Mouse (Mus musculus) layer of hippocampus, adult 2 months (tissue): ENCODE results near the gene Plpp1. TPM values are rescaled to one million over a fixed set of nuclear protein-coding genes. Genes with fewer than 3 reads are reported as not detected.

Experiments
- DNase-seq, 2 experiments: peaks; one replicate each; pipeline ENCODE4 v3.0.0; 2022; ENCODE audit warnings: low spot score in 2 of 2
- H3K27ac ChIP-seq: fragments of 200-600 bp; 2 replicates; pipeline ENCODE4 v1.8.1; 2022
- H3K4me3 ChIP-seq: fragments of 200-600 bp; 2 replicates; pipeline ENCODE4 v1.8.1; 2022; ENCODE audit warnings: mild to moderate bottlenecking
- CTCF ChIP-seq: fragments of 200-600 bp; conservative IDR thresholded peaks from 2 replicates; pipeline ENCODE4 v1.8.1; 2022; ENCODE audit warnings: antibody characterized with exemption, mild to moderate bottlenecking, moderate library complexity
- total RNA-seq, 2 experiments: library from RNA; stranded (reverse); gene quantifications; 2 replicates each; pipeline ENCODE4 v1.2.3; 2021

Gene Plpp1
- total RNA-seq, 2 experiments from 2014 or later = 30.4 to 30.8 TPM

- H3K4me3 ChIP-seq = no peak overlapping the region
- no peak for TF ChIP-seq CTCF
- no peak for DNase-seq
- H3K27ac ChIP-seq = no peak overlapping the region
These were observed 34.5 kb downstream of the Plpp1 start for GRCm38 (mm10) chr13:112835113-112835512.

- no peak overlapping the region for H3K4me3 ChIP-seq
- TF ChIP-seq CTCF = no peak
- no peak overlapping the region for H3K27ac ChIP-seq
- DNase-seq = no peak
These were observed 36.4 kb downstream of the Plpp1 start for GRCm38 (mm10) chr13:112836951-112837350.

GRCm38 (mm10) chr13:112837621-112838155, 37.1 kb downstream of the Plpp1 start:
- H3K4me3 ChIP-seq = no peak overlapping the region
- H3K27ac ChIP-seq = no peak overlapping the region
- no peak for TF ChIP-seq CTCF
- DNase-seq = no peak

- no peak for TF ChIP-seq CTCF
- H3K4me3 ChIP-seq = no peak overlapping the region
- no peak for DNase-seq
- no peak overlapping the region for H3K27ac ChIP-seq
These were observed 38.1 kb downstream of the Plpp1 start for GRCm38 (mm10) chr13:112838562-112839232.

- H3K4me3 ChIP-seq = no peak overlapping the region
- peak overlapping the region; percentile 83 for H3K27ac ChIP-seq
- DNase-seq = peak in 1 of 2 experiments; percentile 28
- no peak for TF ChIP-seq CTCF
These were observed 39.9 kb downstream of the Plpp1 start for GRCm38 (mm10) chr13:112840241-112841087.

- DNase-seq = no peak
- Histone ChIP-seq H3K27ac (no peak overlapping the region), H3K4me3 (no peak overlapping the region)
- TF ChIP-seq CTCF = no peak
These were observed 45.3 kb downstream of the Plpp1 start for GRCm38 (mm10) chr13:112845931-112846330.

GRCm38 (mm10) chr13:112853710-112854316, 53.2 kb downstream of the Plpp1 start:
- no peak for DNase-seq
- TF ChIP-seq CTCF = no peak
- Histone ChIP-seq H3K4me3 (no peak overlapping the region), H3K27ac (no peak overlapping the region)

- no peak overlapping the region for H3K4me3 ChIP-seq
- no peak for DNase-seq
- peak; percentile 39 for TF ChIP-seq CTCF
- H3K27ac ChIP-seq = no peak overlapping the region
These were observed 53.8 kb downstream of the Plpp1 start for GRCm38 (mm10) chr13:112854402-112854801.

GRCm38 (mm10) chr13:112857921-112858320, 57.3 kb downstream of the Plpp1 start:
- TF ChIP-seq CTCF = no peak
- Histone ChIP-seq H3K4me3 (no peak overlapping the region), H3K27ac (no peak overlapping the region)
- no peak for DNase-seq

- TF ChIP-seq CTCF = 0 out of 2 replicates have a peak, but pooled peaks have one; percentile 11
- Histone ChIP-seq H3K27ac (no peak overlapping the region), H3K4me3 (no peak overlapping the region)
- DNase-seq = peak in 1 of 2 experiments; percentile 19
These were observed 59.1 kb downstream of the Plpp1 start for GRCm38 (mm10) chr13:112859574-112860134.

- TF ChIP-seq CTCF = no peak
- Histone ChIP-seq H3K27ac (no peak overlapping the region), H3K4me3 (no peak overlapping the region)
These were observed 59.8 kb downstream of the Plpp1 start for GRCm38 (mm10) chr13:112860370-112860769.

GRCm38 (mm10) chr13:112860911-112861310, 60.3 kb downstream of the Plpp1 start:
- TF ChIP-seq CTCF = no peak
- no peak overlapping the region for H3K4me3 ChIP-seq
- H3K27ac ChIP-seq = no peak overlapping the region
- no peak for DNase-seq

More at GRCm38 (mm10) chr13:112860370-112860769, 59.8 kb downstream of the Plpp1 start:
- no peak for DNase-seq
